Mouse (Mus musculus) midbrain, embryonic 14.5 days (tissue): ENCODE results near the gene Vmn1r55. TPM values are rescaled to one million over a fixed set of nuclear protein-coding genes. Genes with fewer than 3 reads are reported as not detected.

Source experiments
- microRNA-seq: library from miRNA; unstranded; fragments of <30 nt; microRNA quantifications from one replicate; pipeline ENCODE4, GENCODE M21; 2016
- polyA plus RNA-seq: library from polyadenylated mRNA; unstranded; fragments of >200 nt; fragmentation: Nextera tagmentation; extraction: Ambion mirVana; gene quantifications from 2 replicates; pipeline ENCODE4 v1.2.1, GENCODE M21; 2014

Vmn1r55 gene
- polyA plus RNA-seq, 1 experiment from 2014 or later = 0.01 TPM

Small RNAs within 50 kb of the gene (microRNA-seq; reads per million reads assigned to microRNA genes)
- gene Gm26217 = not detected

Other genes starting within 250 kb of the Vmn1r55 start
- gene Gm36210, start 243.2 kb downstream of the Vmn1r55 start, polyA plus RNA-seq = 0.55 TPM in 1 of 2 replicates, not detected in the other
- 4.6 and 5.1 TPM in 2 replicates for gene Zfp628, start 234.5 kb downstream of the Vmn1r55 start, polyA plus RNA-seq
- gene Nat14, start 227.6 kb downstream of the Vmn1r55 start, polyA plus RNA-seq = 24.0 and 28.9 TPM in 2 replicates
- gene Ssc5d, start 223.9 kb downstream of the Vmn1r55 start, polyA plus RNA-seq = 0.12 and 0.84 TPM in 2 replicates
- gene Sbk2, start 185.3 kb downstream of the Vmn1r55 start, polyA plus RNA-seq = not detected in 2 replicates
- gene Sbk3, start 178.5 kb downstream of the Vmn1r55 start, polyA plus RNA-seq = 0.59 and 0.89 TPM in 2 replicates
- 69.3 and 76.5 TPM in 2 replicates for gene Zfp579, start 153.5 kb downstream of the Vmn1r55 start, polyA plus RNA-seq
- gene Zfp524, start 135.3 kb downstream of the Vmn1r55 start, polyA plus RNA-seq = 8.4 and 9.4 TPM in 2 replicates
- 36.2 and 38.0 TPM in 2 replicates for gene Fiz1, start 135.0 kb downstream of the Vmn1r55 start, polyA plus RNA-seq
- gene Gm44973, start 134.2 kb downstream of the Vmn1r55 start, polyA plus RNA-seq = 1.3 TPM in 1 of 2 replicates, not detected in the other
- gene Zfp865, start 129.3 kb downstream of the Vmn1r55 start, polyA plus RNA-seq = 6.8 and 8.3 TPM in 2 replicates
- 47.0 and 63.6 TPM in 2 replicates for gene Ccdc106, start 129.1 kb downstream of the Vmn1r55 start, polyA plus RNA-seq
- not detected in 2 replicates for gene 4632433K11Rik, start 115.6 kb downstream of the Vmn1r55 start, polyA plus RNA-seq
- gene Zfp784, start 111.2 kb downstream of the Vmn1r55 start, polyA plus RNA-seq = 9.1 and 10.8 TPM in 2 replicates
- 104 and 105 TPM in 2 replicates for gene Zfp580, start 98.1 kb downstream of the Vmn1r55 start, polyA plus RNA-seq
- gene U2af2, start 87.5 kb downstream of the Vmn1r55 start, polyA plus RNA-seq = 111 and 115 TPM in 2 replicates
- gene Epn1, start 69.4 kb downstream of the Vmn1r55 start, polyA plus RNA-seq = 104 and 119 TPM in 2 replicates
- gene Rfpl4, start 32.7 kb downstream of the Vmn1r55 start, polyA plus RNA-seq = not detected in 2 replicates
- gene Rasl2-9, start 23.7 kb downstream of the Vmn1r55 start, polyA plus RNA-seq = 0.36 and 0.41 TPM in 2 replicates
- gene Vmn1r56, start 47.1 kb upstream of the Vmn1r55 start, polyA plus RNA-seq = not detected in 2 replicates
- not detected in 2 replicates for gene Vmn1r57, start 68.8 kb upstream of the Vmn1r55 start, polyA plus RNA-seq
- not detected in 2 replicates for gene Gm5065, start 200.9 kb upstream of the Vmn1r55 start, polyA plus RNA-seq
- gene Nlrp2, start 201.4 kb upstream of the Vmn1r55 start, polyA plus RNA-seq = not detected in 2 replicates